Mouse (Mus musculus) CH12F3 (cell line): Measurements from ENCODE around the gene Gnl2.

ENCODE experiments used
- in situ Hi-C: fragments of 300-500 bp; cut with MboI; formaldehyde crosslinking; loops from 2 replicates; pipeline ENCODE4 v1.14.3; 2020; ENCODE audit warnings: low sequenced_read_pairs

The Gnl2 gene

DNA sequence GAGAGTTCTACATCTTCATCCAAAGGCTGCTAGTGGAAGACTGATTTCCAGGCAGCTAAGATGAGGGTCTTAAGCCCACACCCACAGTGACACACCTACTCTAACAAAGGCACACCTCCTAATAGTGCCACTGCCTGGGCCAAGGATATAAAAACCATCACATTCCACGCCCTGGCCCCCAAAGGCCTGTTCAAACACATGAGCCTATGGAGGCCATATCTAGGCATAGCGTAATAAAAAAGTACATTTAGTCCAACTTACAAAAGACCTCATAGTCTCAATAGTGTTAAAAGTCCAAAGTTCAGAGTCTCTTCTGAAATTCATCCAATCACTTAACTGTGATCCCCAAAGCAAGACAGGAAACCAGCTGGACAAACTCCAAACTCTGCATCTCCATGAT, 62.3 kb downstream of the Gnl2 start:
- in situ Hi-C loops = no loop called here

DNA sequence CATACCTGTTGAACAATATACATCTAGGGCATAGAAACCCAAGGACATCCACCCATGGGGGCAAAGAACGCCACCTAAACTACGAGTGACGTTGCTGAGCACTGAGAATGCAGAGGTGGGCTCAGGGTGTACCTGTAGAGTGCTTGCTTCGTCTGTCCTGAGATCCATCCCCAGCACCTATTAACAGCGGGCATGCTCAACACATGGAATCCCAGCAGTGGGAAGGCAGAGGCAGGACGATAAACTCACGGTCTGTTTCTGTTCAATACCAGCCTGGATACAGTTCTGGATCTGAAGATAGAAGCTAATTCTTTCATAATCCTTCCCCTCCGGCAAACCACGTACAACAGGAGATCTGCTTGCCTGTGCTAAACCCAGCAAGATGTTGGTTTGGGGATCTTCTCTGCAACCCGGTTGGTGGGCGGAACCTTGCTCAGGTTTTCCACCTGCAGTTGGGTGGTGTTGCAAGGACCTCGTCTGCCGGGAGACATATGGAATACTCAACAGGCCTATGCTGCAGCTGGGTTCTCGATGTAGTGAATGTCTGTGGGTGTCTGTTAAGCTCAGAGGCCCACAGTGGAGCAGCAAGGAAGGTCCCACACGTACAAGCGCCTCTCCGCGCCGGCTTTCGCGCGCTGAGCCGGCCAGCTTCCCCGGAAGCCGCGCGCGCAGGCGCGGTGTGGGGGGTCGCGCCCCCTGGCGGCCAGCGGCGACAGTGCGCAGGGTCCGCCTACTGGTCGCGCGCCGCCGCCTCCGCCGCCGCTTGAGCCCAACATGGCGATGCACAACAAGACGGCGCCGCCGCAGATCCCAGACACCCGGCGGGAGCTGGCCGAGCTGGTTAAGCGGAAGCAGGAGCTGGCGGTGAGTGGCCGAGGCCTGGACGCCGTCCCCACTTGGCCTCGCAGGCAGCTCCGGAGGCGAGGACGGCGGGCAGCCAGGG, 68.3 kb downstream of the Gnl2 start, which contains the start of gene Meaf6:
Gene Meaf6, plus strand, starts transcription at position 732 of the 943 bp plus-strand sequence.
- in situ Hi-C loops = no loop called here

DNA sequence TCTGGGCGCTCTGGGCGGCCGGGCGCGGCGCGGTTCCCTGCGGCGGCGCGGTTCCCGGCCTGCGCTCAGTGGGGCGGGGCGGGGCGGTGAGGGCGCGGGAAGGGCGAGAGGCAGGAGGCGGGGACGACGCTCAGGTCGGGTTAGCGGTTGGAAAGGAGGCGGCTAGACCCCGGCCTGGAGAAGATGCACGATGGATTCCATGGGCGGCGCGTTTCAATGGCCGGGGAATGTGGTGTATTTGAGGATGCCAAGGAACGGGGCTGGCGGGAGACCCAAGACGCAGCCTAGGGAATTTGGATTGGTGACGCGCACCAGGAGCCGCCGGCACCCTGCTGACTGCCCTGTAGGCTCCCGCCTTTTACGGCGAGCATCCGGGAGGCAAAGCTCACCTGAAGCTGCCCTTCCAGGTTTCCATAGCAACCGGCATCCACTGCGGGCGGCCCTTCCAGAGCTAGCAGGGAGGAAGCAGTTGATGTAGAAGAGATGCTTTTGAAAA, 69.0 kb downstream of the Gnl2 start:
- in situ Hi-C loops = no loop called here

DNA sequence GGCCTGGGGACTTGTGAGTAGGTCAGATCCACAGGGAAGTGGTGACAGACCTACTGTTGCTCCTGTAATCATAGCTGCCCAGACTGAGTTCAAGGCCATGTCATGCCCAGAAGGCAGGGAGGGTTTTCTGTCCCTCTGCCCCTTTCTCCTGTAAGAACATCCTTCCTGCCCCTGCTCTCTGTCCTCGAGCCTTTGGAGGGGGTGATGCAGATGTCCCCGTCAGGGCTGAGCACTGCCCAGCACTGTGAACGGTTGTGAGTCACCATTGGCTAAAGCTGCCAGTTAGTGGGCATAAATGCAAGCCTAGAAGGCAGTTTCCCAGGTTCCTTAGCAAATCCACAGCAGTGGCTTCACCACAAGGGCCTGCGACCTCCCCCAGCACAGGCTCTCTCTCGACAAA, 76.6 kb downstream of the Gnl2 start:
- in situ Hi-C loops = no loop called here

GRCm38 (mm10) chr4:125096066-125096465, 79.7 kb downstream of the Gnl2 start:
- in situ Hi-C loops = no loop called here

GRCm38 (mm10) chr4:125097412-125097811, 81.0 kb downstream of the Gnl2 start:
- in situ Hi-C loops = no loop called here

GRCm38 (mm10) chr4:125099458-125099857, 83.1 kb downstream of the Gnl2 start:
- in situ Hi-C loops = no loop called here

DNA sequence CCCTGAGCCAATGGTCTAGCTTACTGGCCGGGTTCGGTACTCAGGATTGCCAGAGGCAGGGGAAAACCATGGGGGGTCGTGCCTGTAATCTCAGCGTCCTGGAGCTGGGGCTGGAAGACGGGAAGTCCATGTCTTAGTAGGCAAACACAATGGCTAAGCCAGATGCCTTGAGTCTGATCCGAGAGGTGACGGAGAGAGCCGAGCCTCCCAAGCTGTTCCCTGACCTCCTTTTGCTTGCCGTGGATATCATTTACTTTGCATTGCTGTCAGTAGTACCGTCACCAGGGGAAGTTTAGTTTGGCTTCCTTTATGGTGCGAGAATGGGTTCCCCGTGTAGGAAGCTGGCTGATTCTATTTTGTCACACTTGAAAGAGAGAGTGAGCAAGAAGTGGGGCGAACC, 84.9 kb downstream of the Gnl2 start:
- in situ Hi-C loops = no loop called here
